Mouse (Mus musculus): Measurements from ENCODE around the gene Akap11.
"Not testable (repeated sequence)": the region's sequence is repeated elsewhere in the genome, so short reads cannot be mapped to it uniquely, and the experiment has no call there.

The Akap11 gene

DNA sequence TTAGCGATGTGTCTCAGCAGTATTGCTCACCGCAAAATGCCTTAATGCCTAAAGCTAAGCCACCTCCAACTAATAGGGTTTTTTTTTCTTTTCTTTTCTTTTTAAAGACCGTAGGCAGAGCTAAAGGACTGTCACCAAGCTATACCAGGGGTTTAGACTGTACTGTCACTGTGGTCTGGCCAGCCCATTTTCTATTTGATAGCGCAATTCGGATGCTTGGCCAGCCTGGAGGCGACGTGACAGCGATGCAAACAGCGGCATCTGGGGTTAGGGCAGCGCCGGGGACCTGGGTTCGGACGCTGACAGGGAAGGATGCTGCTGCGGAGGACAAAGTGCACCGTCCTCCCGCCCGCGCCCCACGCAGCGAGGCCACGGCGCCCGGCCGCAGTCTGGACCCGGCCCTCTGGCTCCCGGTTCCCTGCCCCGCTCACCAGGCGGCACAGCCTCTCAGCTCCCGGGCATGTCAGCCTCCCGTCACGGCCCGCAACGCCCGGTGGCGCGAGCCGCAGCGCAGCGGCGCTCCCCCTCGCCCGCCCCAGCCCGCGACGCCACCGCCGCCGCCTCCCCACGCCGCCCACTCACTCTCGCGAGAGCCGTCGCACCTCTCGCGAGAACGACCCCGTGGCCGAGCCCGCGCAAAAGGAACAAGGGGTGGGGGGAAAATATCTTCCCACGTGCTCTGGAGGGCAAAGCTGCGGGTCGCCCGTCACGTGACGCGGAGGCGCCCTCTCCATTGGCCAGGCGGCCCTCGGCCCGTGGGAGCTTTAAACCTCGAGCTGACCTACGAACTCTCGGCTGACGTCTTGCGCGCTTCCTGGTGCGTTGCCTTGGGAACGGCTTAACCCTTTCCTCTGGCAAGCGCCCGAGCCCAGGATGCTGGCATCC is at the start of gene Akap11:
Gene Akap11, minus strand, starts transcription at position 528 of the 885 bp plus-strand sequence.
- peak; percentile 82 for DNase-seq (ENCODE audit: low spot score)

DNA sequence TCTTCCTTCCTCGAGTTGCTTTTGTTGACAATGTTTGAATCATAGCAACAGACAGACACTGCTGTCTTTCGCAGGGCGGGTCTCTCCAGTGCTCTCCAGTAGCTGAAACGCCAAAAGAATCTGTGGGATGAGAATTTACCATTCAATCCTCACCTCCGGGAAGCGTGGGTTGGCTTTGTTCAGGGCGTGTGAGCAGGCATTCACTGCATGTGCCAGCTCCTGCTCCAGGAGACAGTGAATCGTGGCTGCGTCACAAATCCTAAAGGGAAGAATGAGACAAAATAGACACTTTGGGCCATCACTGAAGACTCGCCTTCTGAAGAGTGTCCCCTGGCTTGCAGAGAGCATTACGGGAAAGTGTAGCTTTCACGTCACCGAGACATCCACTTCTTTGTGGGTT is 47.6 kb upstream of the Akap11 start:
- no peak for DNase-seq (ENCODE audit: low spot score)

DNA sequence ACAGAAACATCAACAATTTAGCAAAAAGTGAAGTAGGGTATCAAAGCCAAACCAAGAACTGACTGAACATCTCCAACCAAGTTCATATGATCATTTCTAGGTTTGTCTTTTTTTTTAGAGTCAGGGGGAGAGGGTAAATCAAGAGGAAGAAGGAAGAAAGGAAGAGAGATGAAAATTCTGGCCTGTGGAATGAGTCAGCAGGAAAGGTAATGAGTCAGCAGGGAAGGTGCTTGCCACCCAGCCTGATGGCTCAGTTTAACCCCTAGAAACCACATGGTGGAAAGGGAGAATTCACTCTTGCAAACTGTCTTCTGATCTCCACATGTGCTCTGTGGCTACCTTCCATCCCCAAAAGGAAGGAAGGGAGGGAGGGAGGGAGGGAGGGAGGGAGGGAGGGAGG is 46.6 kb upstream of the Akap11 start:
- DNase-seq (ENCODE audit: low spot score), result no peak

DNA sequence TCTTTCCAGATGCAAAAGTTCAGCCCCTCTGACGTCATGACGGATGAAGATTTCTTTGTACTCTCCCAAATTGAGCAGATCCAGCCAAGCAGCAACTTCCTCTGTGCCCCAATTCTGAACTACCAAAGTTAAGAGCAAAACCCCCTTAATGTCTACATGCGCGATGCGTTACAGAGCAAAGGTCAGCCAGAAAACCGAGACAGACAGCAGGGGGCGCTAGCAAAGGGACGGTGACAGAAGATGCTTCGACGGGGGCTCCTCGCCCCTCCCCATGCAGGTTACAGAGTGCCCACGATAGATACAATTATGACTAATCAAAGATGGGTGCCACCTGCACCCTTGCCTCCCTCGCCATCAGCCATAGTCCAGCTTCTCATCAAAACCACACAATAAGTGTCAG is 39.3 kb upstream of the Akap11 start:
- DNase-seq (ENCODE audit: low spot score), result no peak

DNA sequence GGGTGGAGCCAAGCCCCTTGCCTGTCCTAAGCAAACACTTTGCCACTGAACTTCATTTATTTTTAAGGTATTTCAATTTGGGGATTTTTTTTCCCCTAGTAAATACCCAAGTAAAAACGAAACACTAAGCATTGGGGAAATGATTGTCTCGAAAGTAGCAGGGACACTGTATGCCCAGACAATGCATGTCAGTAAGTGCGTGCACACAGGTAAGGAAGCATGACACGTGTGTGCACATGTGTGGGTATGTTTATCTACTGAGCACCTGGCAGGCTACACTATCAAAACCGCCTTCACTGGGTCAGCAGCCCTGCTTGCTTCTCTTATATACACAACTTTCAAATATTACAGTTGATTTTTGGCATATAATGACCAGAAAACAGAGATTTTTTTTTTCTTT is 31.8 kb upstream of the Akap11 start:
- DNase-seq (ENCODE audit: low spot score), result no peak

- no peak for DNase-seq (ENCODE audit: low spot score)
These were observed 29.8 kb upstream of the Akap11 start for GRCm38 (mm10) chr14:78566431-78566830.

DNA sequence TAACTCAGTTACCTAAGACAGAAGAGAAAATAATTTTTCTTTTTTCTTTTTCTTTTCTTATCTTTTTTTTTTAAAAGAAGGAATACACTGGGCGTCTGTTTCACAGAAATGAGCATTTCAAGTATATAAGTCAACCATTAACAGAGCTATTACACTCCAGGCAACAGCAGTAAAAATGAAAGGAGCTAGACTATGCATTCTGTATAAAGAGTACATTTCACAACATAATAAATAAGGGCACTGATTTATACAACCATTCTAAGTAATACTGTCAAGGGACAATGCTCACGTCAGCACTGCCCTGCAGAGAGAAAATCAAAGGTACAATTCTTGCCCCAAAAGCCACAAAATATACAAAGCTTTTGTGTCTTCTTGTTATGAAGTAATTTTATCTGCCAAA is 27.7 kb upstream of the Akap11 start:
- DNase-seq (ENCODE audit: low spot score), result no peak

- DNase-seq (ENCODE audit: low spot score), result no peak
These were observed 26.6 kb upstream of the Akap11 start for GRCm38 (mm10) chr14:78563211-78563610.

DNA sequence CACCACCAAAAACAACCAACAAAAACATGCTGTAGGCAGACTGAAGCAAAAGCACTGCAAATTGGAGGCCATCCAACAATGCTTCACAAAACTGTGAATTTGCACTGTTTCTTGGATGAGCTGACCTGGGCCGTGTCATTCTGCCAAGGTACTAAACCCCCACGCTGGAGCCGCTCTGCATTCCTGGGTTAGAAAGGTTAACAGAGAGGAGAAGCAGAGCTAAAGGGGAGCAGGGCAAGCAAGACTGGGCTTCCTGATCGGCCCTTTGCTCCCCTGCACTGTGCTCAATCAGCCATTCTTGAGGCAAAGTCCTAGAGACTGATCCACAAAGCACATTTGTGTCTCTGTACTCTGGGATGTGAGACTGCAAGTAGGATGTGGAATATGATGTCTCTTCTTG is 25.5 kb upstream of the Akap11 start:
- no peak for DNase-seq (ENCODE audit: low spot score)

DNA sequence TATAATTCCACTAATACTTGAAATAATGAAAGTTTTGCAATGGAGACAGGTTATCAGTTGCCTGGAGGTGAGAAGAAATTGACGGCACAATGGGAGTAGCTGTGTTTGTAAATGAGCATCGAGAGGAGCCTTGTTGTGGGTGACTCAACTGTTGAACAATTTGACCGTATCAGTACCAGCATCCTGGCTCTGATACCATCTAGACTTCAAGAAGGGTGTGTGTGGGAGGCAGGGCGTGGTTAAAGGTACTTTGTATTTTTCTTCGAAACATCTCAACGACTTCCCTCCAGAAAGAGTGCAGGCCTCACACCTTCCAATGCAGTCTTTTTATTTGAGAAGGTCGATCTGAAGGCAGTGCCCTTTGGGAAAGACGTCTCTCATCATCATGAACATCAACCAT is 22.4 kb upstream of the Akap11 start:
- DNase-seq (ENCODE audit: low spot score), result no peak

DNA sequence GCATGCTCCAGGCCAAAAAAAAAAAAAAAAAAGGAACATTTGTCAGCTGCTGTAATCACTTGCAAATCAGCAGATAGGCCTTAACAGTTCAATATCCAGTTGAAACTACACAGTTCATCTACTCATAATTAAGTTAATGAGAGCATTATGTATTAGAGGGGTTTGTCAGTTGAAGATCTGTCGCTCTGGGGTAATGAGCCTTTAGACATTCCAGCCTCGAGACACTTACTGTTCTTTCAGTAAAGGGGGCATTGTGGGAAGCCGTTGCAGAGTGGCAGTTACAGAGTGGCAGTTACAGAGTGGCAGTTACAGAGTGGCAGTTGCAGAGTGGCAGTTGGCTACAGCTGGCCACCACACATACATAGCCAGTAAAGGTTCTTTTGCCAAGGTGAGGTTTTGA is 18.2 kb upstream of the Akap11 start:
- not testable (repeated sequence) for DNase-seq (ENCODE audit: low spot score)

- no peak for DNase-seq (ENCODE audit: low spot score)
These were observed 17.1 kb upstream of the Akap11 start for GRCm38 (mm10) chr14:78553661-78554060.

DNA sequence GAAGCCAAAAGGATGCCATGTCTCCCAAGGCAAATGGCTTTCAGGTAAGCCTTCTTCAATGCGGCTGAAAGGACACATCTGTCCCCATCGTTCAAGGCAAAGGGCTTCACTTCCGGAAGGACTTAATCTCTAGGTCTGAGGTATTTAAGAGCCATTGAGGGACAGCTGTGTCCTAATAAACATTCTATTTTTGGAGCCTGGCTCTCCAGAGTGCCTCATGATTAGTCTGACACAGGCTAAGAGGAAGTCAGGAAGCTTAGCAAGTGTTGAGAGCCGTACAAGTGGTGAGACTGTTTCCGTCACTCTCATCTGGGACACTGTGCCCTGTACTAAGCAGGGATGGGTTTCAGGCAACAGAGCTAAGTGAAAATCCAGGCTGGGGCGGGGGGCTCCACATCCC is 12.2 kb upstream of the Akap11 start:
- DNase-seq (ENCODE audit: low spot score), result no peak

DNA sequence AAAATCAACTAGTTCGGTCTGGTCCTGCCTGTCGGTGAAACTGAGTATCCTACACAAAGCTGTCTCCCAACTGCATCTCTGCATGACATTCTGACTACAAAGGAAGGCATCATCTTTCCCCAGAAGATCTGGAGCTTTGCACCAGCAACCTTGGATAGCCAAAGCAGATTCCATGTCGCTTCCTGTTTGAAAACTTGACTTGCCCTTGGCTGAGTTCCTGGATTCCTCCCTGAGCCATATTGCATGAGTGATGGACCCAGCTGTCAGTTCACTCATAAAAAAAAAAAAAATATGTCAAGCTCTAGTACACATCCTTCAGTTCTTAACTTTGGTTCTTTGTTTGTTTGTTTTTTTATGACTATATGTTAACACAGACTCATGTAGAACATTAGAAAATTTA is 4.7 kb upstream of the Akap11 start:
- no peak for DNase-seq (ENCODE audit: low spot score)

DNA sequence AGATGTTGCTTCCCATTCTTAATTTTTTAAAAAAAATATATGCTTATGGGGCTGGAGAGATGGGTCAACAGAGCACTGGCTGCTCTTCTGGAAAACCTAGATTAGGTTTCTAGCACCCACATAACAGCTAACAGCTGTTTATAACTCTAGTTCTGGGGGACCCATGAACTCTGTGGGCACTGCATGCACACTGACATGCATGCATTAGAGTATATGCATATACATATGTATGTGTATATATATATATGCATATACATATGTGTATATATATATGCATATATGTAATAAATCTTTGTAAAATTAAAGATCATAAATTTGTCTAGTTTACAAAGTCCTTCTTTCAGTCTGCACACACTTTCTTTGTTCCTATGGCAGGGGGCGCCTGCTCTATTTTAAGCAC is 3.2 kb upstream of the Akap11 start:
- no peak for DNase-seq (ENCODE audit: low spot score)

DNA sequence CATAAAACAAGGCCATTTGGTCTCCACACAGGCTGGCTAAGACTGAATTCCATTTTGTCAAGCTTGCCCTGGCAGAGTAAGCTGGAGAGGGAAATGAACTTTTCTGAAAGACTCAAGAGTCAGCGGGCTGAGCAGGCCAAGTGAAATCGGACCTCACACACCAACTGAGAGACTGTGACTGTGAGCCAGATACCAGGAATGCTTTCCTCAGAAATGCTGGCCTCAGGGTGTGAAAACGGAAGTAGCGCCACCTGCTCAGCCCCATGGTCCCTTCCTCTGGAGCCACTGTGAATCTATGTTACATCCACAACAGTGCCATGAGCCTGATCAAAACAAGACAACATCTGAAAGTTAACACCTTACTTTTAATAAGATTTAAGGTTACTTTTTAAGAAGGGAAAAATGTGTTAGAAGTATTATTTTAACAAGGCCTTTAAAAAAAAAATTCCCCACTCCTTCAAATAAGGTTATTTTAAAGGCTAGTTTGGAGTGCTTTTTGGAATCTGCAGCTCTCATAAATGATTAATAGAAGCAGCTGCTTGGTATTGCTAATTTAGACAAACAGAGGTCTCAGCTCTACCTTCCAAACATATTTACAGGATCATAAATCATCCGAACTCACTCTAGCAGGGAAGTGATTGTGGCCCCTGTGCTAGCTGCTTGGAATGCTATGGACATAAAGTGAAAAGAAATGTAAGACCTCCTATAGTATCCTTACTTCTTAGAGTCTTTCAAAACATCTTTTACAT is 2.1 kb upstream of the Akap11 start:
- no peak for DNase-seq (ENCODE audit: low spot score)

DNA sequence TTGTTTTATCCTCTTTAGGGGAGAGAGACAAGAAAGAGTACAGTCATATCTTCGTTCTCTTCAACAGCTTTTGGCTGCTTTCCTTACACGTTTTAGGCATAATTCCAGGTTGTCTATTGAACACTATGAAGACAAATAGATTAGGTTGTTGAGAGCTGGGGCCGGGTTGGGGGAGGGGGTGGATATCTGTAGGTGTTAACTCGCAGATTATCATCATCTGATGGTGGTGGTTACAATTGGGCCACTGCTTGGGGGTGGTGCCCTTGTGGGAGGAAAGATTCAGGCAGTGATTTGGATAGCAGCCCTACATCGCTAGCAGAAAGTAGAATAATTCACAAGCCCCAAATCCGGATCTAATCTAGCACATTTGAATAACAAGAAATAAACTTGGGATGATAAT is 943 bp upstream of the Akap11 start:
- no peak for DNase-seq (ENCODE audit: low spot score)

- DNase-seq (ENCODE audit: low spot score), result no peak
These were observed 1.2 kb downstream of the Akap11 start for GRCm38 (mm10) chr14:78535366-78535765.

GRCm38 (mm10) chr14:78534651-78535050 is 2.0 kb downstream of the Akap11 start:
- DNase-seq (ENCODE audit: low spot score), result no peak

GRCm38 (mm10) chr14:78533701-78534100 is 2.9 kb downstream of the Akap11 start:
- DNase-seq (ENCODE audit: low spot score), result no peak

GRCm38 (mm10) chr14:78532345-78532744 is 4.3 kb downstream of the Akap11 start:
- DNase-seq (ENCODE audit: low spot score), result no peak

- no peak for DNase-seq (ENCODE audit: low spot score)
These were observed 6.4 kb downstream of the Akap11 start for GRCm38 (mm10) chr14:78530256-78530655.
